Mouse (Mus musculus): Measurements from ENCODE around the gene Tm9sf2. TPM values are rescaled to one million over a fixed set of nuclear protein-coding genes. Genes with fewer than 3 reads are reported as not detected.

Gene Tm9sf2
- polyA plus RNA-seq, 1 experiment from 2014 or later: 117 TPM

DNA sequence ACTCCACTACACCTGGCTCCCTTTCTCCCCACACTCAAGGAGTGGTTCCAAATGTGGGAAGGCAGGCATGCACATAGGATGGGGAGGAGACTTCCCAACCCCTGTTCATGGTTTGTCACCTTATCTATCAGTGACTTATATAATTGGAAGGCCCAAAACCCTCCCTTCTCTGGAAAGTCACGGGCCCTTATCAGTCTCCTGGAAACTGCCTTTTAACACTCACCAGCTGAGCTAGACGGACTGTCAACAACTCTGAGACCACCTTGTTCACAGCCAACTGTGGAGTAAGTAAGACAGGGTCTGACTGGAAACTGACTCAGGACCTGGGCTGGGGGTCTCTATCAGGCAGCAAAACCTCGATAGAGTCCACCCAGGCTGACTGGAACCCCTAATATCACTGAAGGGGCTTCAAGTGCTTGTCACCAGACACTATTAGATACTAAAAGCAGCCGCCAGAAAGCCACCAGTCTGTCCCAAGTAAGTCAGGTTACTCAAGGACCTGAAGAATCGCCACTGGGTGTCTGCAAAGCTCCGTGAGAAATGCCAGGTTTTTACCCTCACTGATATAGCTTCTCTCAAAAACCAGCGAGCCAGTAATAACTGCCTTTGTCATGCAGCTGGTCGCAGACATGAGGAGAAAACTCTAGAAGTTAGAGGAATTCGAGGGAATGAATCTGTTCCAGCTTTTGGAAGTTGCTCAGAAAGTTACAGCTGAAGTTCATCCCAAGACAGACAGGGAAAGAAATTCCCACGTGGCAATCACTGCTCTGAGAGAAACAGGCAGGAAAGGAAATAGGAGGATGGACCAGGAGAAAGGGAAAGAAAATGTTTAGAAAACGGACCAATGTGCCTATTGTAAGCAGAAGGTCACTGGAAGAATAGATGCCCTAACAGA is 37.8 kb upstream of the Tm9sf2 start:
- Histone ChIP-seq H3K4me1 (ENCODE audit: control insufficient read depth, insufficient read depth, low read depth, low read length) (no peaks in the 10 kb centered on the region), H3K36me3 (ENCODE audit: control insufficient read depth, insufficient read depth, low read length) (no peaks in the 10 kb centered on the region), H3K4me3 (ENCODE audit: low read length) (no peak overlapping the region), H3K9me3 (ENCODE audit: control insufficient read depth, low read length) (no peaks in the 10 kb centered on the region), H3K4me2 (ENCODE audit: low read length) (no peak overlapping the region), H3K27me3 (replicated peaks; ENCODE audit: control insufficient read depth, insufficient read depth, low read length) (no peaks in the 10 kb centered on the region), H3K27ac (ENCODE audit: low read depth, low read length) (no peak overlapping the region), H3K9ac (ENCODE audit: low read depth, low read length) (no peak overlapping the region)
- WGBS: 57% methylated on average over 11 of the region's 11 CpGs
- no peak for ATAC-seq

DNA sequence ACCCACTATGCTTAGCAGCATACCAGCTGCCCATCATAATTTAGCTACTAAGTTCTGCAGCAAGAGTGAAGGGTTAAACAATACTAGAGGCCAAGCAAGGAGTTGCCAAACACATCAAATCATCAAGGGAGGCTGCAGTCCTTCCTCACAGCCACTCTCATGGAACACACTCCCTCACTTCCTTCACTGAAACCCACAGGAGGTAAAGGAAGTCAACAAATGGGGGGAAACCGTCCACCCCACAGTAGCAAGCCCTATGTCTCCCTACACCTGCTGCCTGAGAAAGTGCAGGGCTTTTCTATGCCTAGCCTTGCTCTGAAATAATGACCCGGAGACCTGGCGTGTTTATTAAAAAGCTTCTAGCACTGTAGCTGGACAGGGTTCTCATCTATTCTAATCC is 36.9 kb upstream of the Tm9sf2 start:
- ATAC-seq: no peak

DNA sequence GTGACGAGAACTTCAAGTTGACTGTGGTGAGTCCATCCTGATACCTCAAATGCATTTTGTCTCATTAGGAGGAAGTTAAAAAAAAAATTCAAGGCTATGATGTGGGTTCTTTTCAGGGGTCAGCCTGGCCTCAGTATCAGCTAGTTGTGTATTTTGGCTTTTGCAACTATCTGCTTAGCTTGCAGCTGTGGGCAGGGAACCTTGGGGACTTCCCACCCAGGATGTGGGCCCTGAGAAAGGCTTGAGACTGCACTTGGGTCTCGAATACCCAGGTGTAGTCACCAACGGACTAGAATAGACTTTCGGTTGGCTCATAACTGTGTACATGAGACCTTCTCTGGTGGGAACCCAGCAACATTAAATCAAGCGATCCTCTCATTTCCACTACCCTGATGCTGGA is 33.4 kb upstream of the Tm9sf2 start:
- Histone ChIP-seq H3K27me3 (replicated peaks; ENCODE audit: control insufficient read depth, insufficient read depth, low read length) (no peaks in the 10 kb centered on the region), H3K4me3 (ENCODE audit: low read length) (no peak overlapping the region)

More for the DNA sequence above, 36.9 kb upstream of the Tm9sf2 start:
- H3K9ac ChIP-seq (ENCODE audit: low read depth, low read length): no peak overlapping the region
- H3K9me3 ChIP-seq (ENCODE audit: control insufficient read depth, low read length): no peaks in the 10 kb centered on the region
- no peak overlapping the region for H3K4me2 ChIP-seq (ENCODE audit: low read length)
- no peaks in the 10 kb centered on the region for H3K27me3 ChIP-seq (replicated peaks; ENCODE audit: control insufficient read depth, insufficient read depth, low read length)
- WGBS: 77% methylated on average over 3 of the region's 3 CpGs
- H3K36me3 ChIP-seq (ENCODE audit: control insufficient read depth, insufficient read depth, low read length): no peaks in the 10 kb centered on the region
- no peak overlapping the region for H3K27ac ChIP-seq (ENCODE audit: low read depth, low read length)
- no peaks in the 10 kb centered on the region for H3K4me1 ChIP-seq (ENCODE audit: control insufficient read depth, insufficient read depth, low read depth, low read length)
- no peak overlapping the region for H3K4me3 ChIP-seq (ENCODE audit: low read length)

DNA sequence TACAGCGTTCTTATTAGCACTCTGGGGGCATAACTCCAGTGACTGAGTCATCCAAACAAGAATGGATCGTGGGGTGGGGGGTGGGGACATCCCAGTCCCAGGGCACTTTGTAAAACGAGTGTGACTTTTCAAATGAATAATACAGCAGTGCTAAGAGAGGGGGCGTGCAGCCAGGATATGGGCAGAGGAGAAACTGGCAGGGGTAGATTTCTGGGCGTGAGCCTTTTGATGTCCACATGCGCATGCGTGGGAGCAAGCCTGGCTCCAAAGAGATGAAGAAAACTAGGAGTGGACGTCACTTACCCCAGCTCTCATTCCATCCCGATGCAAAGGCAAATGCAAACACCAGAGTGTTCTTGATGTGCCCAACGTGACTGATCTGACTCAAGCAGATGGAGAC is 32.5 kb upstream of the Tm9sf2 start:
- H3K9me3 ChIP-seq (ENCODE audit: control insufficient read depth, low read length): no peaks in the 10 kb centered on the region
- no peak overlapping the region for H3K9ac ChIP-seq (ENCODE audit: low read depth, low read length)
- H3K36me3 ChIP-seq (ENCODE audit: control insufficient read depth, insufficient read depth, low read length): no peaks in the 10 kb centered on the region
- H3K4me2 ChIP-seq (ENCODE audit: low read length): no peak overlapping the region
- no peak for ATAC-seq
- H3K27me3 ChIP-seq (replicated peaks; ENCODE audit: control insufficient read depth, insufficient read depth, low read length): no peaks in the 10 kb centered on the region
- no peak overlapping the region for H3K4me3 ChIP-seq (ENCODE audit: low read length)
- no peak overlapping the region for H3K27ac ChIP-seq (ENCODE audit: low read depth, low read length)
- no peaks in the 10 kb centered on the region for H3K4me1 ChIP-seq (ENCODE audit: control insufficient read depth, insufficient read depth, low read depth, low read length)
- WGBS: 72% methylated on average over 10 of the region's 10 CpGs

More for the DNA sequence above, 33.4 kb upstream of the Tm9sf2 start:
- Histone ChIP-seq H3K9ac (ENCODE audit: low read depth, low read length) (no peak overlapping the region), H3K36me3 (ENCODE audit: control insufficient read depth, insufficient read depth, low read length) (no peaks in the 10 kb centered on the region), H3K4me1 (ENCODE audit: control insufficient read depth, insufficient read depth, low read depth, low read length) (no peaks in the 10 kb centered on the region), H3K9me3 (ENCODE audit: control insufficient read depth, low read length) (no peaks in the 10 kb centered on the region), H3K27ac (ENCODE audit: low read depth, low read length) (no peak overlapping the region), H3K4me2 (ENCODE audit: low read length) (no peak overlapping the region)
- 85% methylated on average over 5 of the region's 5 CpGs for WGBS
- no peak for ATAC-seq

DNA sequence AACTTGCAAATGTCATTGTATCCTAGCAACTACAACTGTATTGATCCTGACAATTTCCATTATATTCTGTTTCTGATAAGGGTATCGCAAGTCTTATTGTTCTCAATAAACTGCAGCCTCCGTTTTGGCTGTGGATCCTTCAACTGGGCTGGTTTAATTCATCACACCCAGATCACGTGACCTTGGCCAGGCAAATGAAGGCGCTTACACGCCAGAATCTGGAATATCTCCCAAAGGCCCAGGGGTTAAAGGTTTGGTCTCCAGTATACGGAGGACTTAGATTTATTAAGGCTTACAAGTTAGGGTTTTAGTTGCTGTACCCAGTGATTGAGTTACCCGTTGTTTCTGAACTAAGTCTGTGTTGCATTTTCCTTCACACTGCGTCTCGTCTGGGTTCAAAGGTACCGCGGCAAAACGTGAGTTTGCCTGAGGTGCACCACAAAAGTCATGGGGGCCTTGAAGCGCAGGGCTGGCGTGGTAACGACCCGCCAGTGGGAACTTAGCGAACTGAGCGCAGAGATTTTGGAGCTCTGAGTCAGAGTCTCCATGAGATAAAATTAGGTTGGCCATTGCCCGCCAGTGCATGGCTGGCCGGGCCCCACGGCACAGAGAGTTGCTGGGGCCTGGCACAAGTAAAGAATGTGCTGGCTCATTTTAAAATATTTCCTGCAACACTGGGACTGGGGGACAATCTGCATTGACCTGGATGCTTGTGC is 31.2 kb upstream of the Tm9sf2 start:
- H3K9me3 ChIP-seq (ENCODE audit: control insufficient read depth, low read length): no peaks in the 10 kb centered on the region
- no peak overlapping the region for H3K4me2 ChIP-seq (ENCODE audit: low read length)
- no peak overlapping the region for H3K4me3 ChIP-seq (ENCODE audit: low read length)
- H3K27ac ChIP-seq (ENCODE audit: low read depth, low read length): no peak overlapping the region
- no peaks in the 10 kb centered on the region for H3K27me3 ChIP-seq (replicated peaks; ENCODE audit: control insufficient read depth, insufficient read depth, low read length)
- no peak overlapping the region for H3K9ac ChIP-seq (ENCODE audit: low read depth, low read length)
- H3K4me1 ChIP-seq (ENCODE audit: control insufficient read depth, insufficient read depth, low read depth, low read length): no peaks in the 10 kb centered on the region
- no peaks in the 10 kb centered on the region for H3K36me3 ChIP-seq (ENCODE audit: control insufficient read depth, insufficient read depth, low read length)
- ATAC-seq: no peak
- WGBS: 84% methylated on average over 21 of the region's 21 CpGs

DNA sequence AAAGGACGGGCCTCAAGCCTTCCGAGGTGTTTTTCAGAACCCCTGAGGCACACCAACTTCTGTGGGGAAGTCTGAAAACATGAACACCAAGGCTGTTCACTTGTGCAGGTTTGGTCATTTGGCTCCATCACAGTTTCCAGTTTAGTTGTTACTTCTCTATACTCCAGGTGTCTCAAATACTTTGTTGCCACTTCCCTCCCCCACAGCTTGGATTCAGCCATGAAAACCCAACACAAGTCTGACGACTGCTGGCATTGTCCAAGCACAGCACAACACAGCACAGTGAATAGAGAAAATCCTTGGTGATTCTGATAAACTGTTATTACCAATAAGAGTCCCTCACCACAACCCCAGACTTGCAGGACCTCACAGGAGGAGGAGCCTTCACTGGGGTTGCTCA is 29.8 kb upstream of the Tm9sf2 start:
- H3K4me1 ChIP-seq (ENCODE audit: control insufficient read depth, insufficient read depth, low read depth, low read length): no peaks in the 10 kb centered on the region
- H3K36me3 ChIP-seq (ENCODE audit: control insufficient read depth, insufficient read depth, low read length): no peaks in the 10 kb centered on the region
- 83% methylated on average over 3 of the region's 3 CpGs for WGBS
- no peak overlapping the region for H3K4me3 ChIP-seq (ENCODE audit: low read length)
- no peaks in the 10 kb centered on the region for H3K9me3 ChIP-seq (ENCODE audit: control insufficient read depth, low read length)
- ATAC-seq: no peak
- H3K4me2 ChIP-seq (ENCODE audit: low read length): no peak overlapping the region
- H3K27me3 ChIP-seq (replicated peaks; ENCODE audit: control insufficient read depth, insufficient read depth, low read length): no peaks in the 10 kb centered on the region
- H3K9ac ChIP-seq (ENCODE audit: low read depth, low read length): no peak overlapping the region
- no peak overlapping the region for H3K27ac ChIP-seq (ENCODE audit: low read depth, low read length)

DNA sequence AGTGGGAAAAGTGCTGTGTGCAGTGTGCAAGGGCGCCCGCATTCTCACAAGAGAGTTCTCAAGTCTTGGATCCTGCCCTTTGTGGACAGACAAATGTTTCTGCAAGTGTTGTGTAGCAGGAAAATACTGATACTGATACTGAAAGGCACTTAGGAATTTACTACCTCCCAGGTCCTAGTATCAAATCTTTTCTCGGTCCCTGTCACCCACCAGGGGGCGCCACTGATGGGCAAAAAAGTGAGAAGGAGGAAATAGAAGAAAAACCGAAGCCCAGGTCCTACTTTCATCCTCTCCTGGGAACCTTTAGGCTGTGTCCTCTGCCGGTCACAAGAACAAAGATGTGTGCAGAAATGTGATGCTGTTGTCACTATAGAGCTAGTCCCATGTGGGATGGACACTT is 27.4 kb upstream of the Tm9sf2 start:
- H3K27ac ChIP-seq (ENCODE audit: low read depth, low read length): no peak overlapping the region
- H3K9me3 ChIP-seq (ENCODE audit: control insufficient read depth, low read length): no peaks in the 10 kb centered on the region
- ATAC-seq: no peak
- no peak overlapping the region for H3K4me3 ChIP-seq (ENCODE audit: low read length)
- H3K4me1 ChIP-seq (ENCODE audit: control insufficient read depth, insufficient read depth, low read depth, low read length): no peaks in the 10 kb centered on the region
- H3K9ac ChIP-seq (ENCODE audit: low read depth, low read length): no peak overlapping the region
- 53% methylated on average over 6 of the region's 6 CpGs for WGBS
- H3K4me2 ChIP-seq (ENCODE audit: low read length): no peak overlapping the region
- no peaks in the 10 kb centered on the region for H3K36me3 ChIP-seq (ENCODE audit: control insufficient read depth, insufficient read depth, low read length)
- H3K27me3 ChIP-seq (replicated peaks; ENCODE audit: control insufficient read depth, insufficient read depth, low read length): no peaks in the 10 kb centered on the region

DNA sequence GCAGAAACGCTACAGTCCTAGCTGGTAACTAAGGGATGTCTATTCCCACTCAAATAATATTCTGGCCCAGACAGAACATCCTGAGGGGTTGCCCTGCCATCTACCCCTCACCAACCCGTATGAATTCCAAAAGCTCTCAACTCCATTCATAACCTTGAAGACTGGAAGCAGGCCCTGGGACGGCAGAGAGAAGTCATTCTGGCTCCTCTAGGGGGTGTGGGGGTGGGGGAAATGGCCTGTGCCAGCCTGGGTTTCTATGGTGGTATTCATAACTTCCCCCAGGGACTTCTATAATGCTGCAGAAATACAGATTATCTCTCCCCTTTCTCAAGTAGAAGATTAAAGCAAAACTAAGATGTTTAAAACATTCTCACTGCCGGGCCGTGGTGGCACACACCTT is 26.9 kb upstream of the Tm9sf2 start:
- WGBS: 84% methylated on average over 5 of the region's 5 CpGs
- ATAC-seq: no peak
- Histone ChIP-seq H3K27me3 (replicated peaks; ENCODE audit: control insufficient read depth, insufficient read depth, low read length) (no peaks in the 10 kb centered on the region), H3K9ac (ENCODE audit: low read depth, low read length) (no peak overlapping the region), H3K27ac (ENCODE audit: low read depth, low read length) (no peak overlapping the region), H3K4me1 (ENCODE audit: control insufficient read depth, insufficient read depth, low read depth, low read length) (no peaks in the 10 kb centered on the region), H3K4me2 (ENCODE audit: low read length) (no peak overlapping the region), H3K9me3 (ENCODE audit: control insufficient read depth, low read length) (no peaks in the 10 kb centered on the region), H3K36me3 (ENCODE audit: control insufficient read depth, insufficient read depth, low read length) (no peaks in the 10 kb centered on the region), H3K4me3 (ENCODE audit: low read length) (no peak overlapping the region)

DNA sequence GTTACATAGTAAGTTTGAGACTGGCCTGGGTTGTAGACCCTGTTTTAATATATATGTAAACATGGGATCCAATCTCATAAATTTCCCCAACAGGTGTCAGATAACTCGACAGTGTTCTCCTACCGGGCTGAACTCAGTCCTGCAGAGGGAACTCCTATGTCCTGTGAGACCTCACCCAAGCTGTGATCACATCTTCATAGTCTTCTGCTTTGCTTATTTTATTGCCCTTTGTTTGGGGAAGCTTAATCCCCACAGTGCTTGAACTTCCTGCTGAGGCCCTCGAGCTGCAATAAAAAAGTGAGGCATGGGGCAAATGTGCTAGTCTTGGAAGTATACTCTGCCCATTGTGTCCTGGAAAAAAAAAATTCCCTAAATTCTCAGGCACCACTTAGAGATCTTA is 25.5 kb upstream of the Tm9sf2 start:
- Histone ChIP-seq H3K9ac (ENCODE audit: low read depth, low read length) (no peak overlapping the region), H3K36me3 (ENCODE audit: control insufficient read depth, insufficient read depth, low read length) (no peaks in the 10 kb centered on the region), H3K9me3 (ENCODE audit: control insufficient read depth, low read length) (0 out of 2 replicates have a peak, but pooled peaks cover 2% of the 10 kb centered on the region), H3K4me3 (ENCODE audit: low read length) (no peak overlapping the region), H3K27me3 (replicated peaks; ENCODE audit: control insufficient read depth, insufficient read depth, low read length) (no peaks in the 10 kb centered on the region), H3K4me1 (ENCODE audit: control insufficient read depth, insufficient read depth, low read depth, low read length) (no peaks in the 10 kb centered on the region), H3K27ac (ENCODE audit: low read depth, low read length) (no peak overlapping the region), H3K4me2 (ENCODE audit: low read length) (no peak overlapping the region)
- no peak for ATAC-seq
- WGBS: 59% methylated on average over 3 of the region's 3 CpGs
